Mouse (Mus musculus): Measurements from ENCODE around the gene Zfr. TPM values are rescaled to one million over a fixed set of nuclear protein-coding genes. Genes with fewer than 3 reads are reported as not detected.
A peak's percentile ranks its signal among the peaks of the same experiment; 100 is the strongest.
"Not testable (repeated sequence)": the region's sequence is repeated elsewhere in the genome, so short reads cannot be mapped to it uniquely, and the experiment has no call there.

Gene Zfr
- total RNA-seq, 4 experiments from 2014 or later = 287 to 318 (median 316) TPM

GRCm38 (mm10) chr15:12104827-12105226, 12.8 kb upstream of the Zfr start:
- DNase-seq (ENCODE audit: low spot score in 2 of 2) = no peak

GRCm38 (mm10) chr15:12106430-12106829, 11.2 kb upstream of the Zfr start:
- DNase-seq (ENCODE audit: low spot score in 2 of 2) = peak in 1 of 2 experiments; percentile 86

- no peak for DNase-seq (ENCODE audit: low spot score in 2 of 2)
Observed at GRCm38 (mm10) chr15:12108200-12108599, 9.4 kb upstream of the Zfr start.

- not testable (repeated sequence) for DNase-seq (ENCODE audit: low spot score in 2 of 2)
Observed at GRCm38 (mm10) chr15:12108922-12109321, 8.7 kb upstream of the Zfr start.

GRCm38 (mm10) chr15:12111232-12111631, 6.4 kb upstream of the Zfr start:
- DNase-seq (ENCODE audit: low spot score in 2 of 2) = no peak

GRCm38 (mm10) chr15:12113411-12113810, 4.2 kb upstream of the Zfr start:
- no peak for DNase-seq (ENCODE audit: low spot score in 2 of 2)

GRCm38 (mm10) chr15:12114546-12114945, 3.1 kb upstream of the Zfr start:
- DNase-seq (ENCODE audit: low spot score in 2 of 2) = no peak

GRCm38 (mm10) chr15:12115722-12116230, 1.9 kb upstream of the Zfr start:
- no peak for DNase-seq (ENCODE audit: low spot score in 2 of 2)

GRCm38 (mm10) chr15:12118093-12118431, 431 bp downstream of the Zfr start:
- no peak for DNase-seq (ENCODE audit: low spot score in 2 of 2)

GRCm38 (mm10) chr15:12118432-12119128, 949 bp downstream of the Zfr start:
- no peak for DNase-seq (ENCODE audit: low spot score in 2 of 2)

- DNase-seq (ENCODE audit: low spot score in 2 of 2) = no peak
Observed at GRCm38 (mm10) chr15:12119129-12119466, 1.5 kb downstream of the Zfr start.

- no peak for DNase-seq (ENCODE audit: low spot score in 2 of 2)
Observed at GRCm38 (mm10) chr15:12124913-12125312, 7.3 kb downstream of the Zfr start.

- not testable (repeated sequence) for DNase-seq (ENCODE audit: low spot score in 2 of 2)
Observed at GRCm38 (mm10) chr15:12130871-12131270, 13.2 kb downstream of the Zfr start.

- DNase-seq (ENCODE audit: low spot score in 2 of 2) = no peak
Observed at GRCm38 (mm10) chr15:12134546-12134945, 16.9 kb downstream of the Zfr start.

GRCm38 (mm10) chr15:12135368-12135767, 17.7 kb downstream of the Zfr start:
- DNase-seq (ENCODE audit: low spot score in 2 of 2) = no peak

GRCm38 (mm10) chr15:12136371-12136770, 18.7 kb downstream of the Zfr start:
- no peak for DNase-seq (ENCODE audit: low spot score in 2 of 2)

- no peak for DNase-seq (ENCODE audit: low spot score in 2 of 2)
Observed at GRCm38 (mm10) chr15:12140985-12141729, 23.5 kb downstream of the Zfr start.

GRCm38 (mm10) chr15:12147423-12147822, 29.8 kb downstream of the Zfr start:
- DNase-seq (ENCODE audit: low spot score in 2 of 2) = no peak

GRCm38 (mm10) chr15:12149501-12149900, 31.9 kb downstream of the Zfr start:
- DNase-seq (ENCODE audit: low spot score in 2 of 2) = peak in 1 of 2 experiments; percentile 69

- peak in 1 of 2 experiments; percentile 42 for DNase-seq (ENCODE audit: low spot score in 2 of 2)
Observed at GRCm38 (mm10) chr15:12153747-12154146, 36.1 kb downstream of the Zfr start.

GRCm38 (mm10) chr15:12178126-12178525, 60.5 kb downstream of the Zfr start:
- DNase-seq (ENCODE audit: low spot score in 2 of 2) = no peak

GRCm38 (mm10) chr15:12181181-12181805, 63.7 kb downstream of the Zfr start:
- DNase-seq (ENCODE audit: low spot score in 2 of 2) = not testable (repeated sequence)

Measured in left cerebral cortex, adult 8-10 months (tissue).